Mouse (Mus musculus) splenic B cell, adult 2 months (primary cell): ENCODE measurements around the gene Atp5f1.
A peak's percentile ranks its signal among the peaks of the same experiment; 100 is the strongest.
"Not testable (repeated sequence)": the region's sequence is repeated elsewhere in the genome, so short reads cannot be mapped to it uniquely, and the experiment has no call there.

ENCODE experiments used
- DNase-seq: peaks from one replicate; pipeline ENCODE4 v3.0.0-alpha.2; 2011; ENCODE audit warnings: low read depth, low spot score
- H3K27me3 ChIP-seq: 2 replicates; pipeline ENCODE4 v1.6.1; 2012; ENCODE audit warnings: mild to moderate bottlenecking, low read length, moderate library complexity, mixed read lengths; ENCODE audit not compliant: control insufficient read depth, poor library complexity, insufficient read depth, severe bottlenecking
- H3K36me3 ChIP-seq: 2 replicates; pipeline ENCODE4 v1.6.1; 2012; ENCODE audit warnings: mild to moderate bottlenecking, low read length, moderate library complexity, mixed read lengths; ENCODE audit not compliant: control insufficient read depth, poor library complexity, insufficient read depth, severe bottlenecking

The Atp5f1 gene

GRCm38 (mm10) chr3:105957235-105957634 lies 2.7 kb downstream of the Atp5f1 start:
- DNase-seq = peak; percentile 23
- H3K27me3 ChIP-seq = no peaks in the 10 kb centered on the region
- peaks cover 5% of the 10 kb centered on the region; the same call in 1 of the 2 replicates for H3K36me3 ChIP-seq

GRCm38 (mm10) chr3:105951348-105951747 lies 8.6 kb downstream of the Atp5f1 start:
- no peak for DNase-seq
- Histone ChIP-seq H3K27me3 (no peaks in the 10 kb centered on the region), H3K36me3 (peaks cover 16% of the 10 kb centered on the region; the same call in 1 of the 2 replicates)

- DNase-seq = no peak
- no peaks in the 10 kb centered on the region; the same call in 1 of the 2 replicates for H3K27me3 ChIP-seq
- no peaks in the 10 kb centered on the region; the same call in 1 of the 2 replicates for H3K36me3 ChIP-seq
Measured at GRCm38 (mm10) chr3:105936111-105936510, 23.8 kb downstream of the Atp5f1 start.

GRCm38 (mm10) chr3:105935033-105935432 lies 24.9 kb downstream of the Atp5f1 start:
- H3K36me3 ChIP-seq = no peaks in the 10 kb centered on the region
- DNase-seq = no peak
- no peaks in the 10 kb centered on the region; the same call in 1 of the 2 replicates for H3K27me3 ChIP-seq

- Histone ChIP-seq H3K36me3 (no peaks in the 10 kb centered on the region), H3K27me3 (no peaks in the 10 kb centered on the region; the same call in 1 of the 2 replicates)
- no peak for DNase-seq
Measured at GRCm38 (mm10) chr3:105933926-105934325, 26.0 kb downstream of the Atp5f1 start.

DNA sequence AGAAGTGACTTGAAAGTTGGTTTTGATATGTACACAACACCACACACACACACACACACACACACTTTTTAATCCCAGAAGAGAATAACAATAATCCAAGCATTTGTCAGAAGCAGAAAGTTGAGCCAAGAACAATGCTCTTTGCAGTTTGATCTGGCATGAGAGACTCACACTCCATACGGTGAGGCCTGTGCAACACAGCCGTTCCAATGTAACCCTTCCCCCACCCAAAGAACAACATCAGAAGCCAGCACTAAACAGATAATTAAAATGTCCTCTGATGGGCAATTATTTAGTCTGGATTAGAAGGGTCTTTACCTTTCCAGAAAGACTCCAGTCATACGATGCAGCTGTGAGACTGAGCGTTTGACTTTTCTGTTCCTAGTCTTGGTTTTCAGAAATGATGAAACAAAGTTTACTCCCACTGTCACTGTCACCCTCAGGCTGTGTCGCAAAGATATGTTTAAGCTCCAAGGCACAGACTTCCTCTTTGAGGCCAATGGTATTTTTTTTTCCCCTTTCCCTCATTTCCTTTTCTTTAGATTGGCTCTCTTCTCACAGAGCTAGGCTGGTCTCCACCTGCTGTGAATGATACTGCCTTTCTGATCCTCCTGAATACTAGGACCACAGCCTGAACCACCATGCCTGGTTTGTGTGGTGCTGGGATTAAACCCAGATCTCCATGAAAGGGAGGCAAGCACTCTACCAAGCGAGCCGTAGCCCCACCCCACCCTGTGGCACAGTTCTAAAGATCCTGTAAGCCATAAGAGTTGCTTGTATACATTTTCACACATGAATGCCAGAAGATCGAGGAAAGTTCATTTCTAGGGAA lies 27.4 kb downstream of the Atp5f1 start, which contains the start of gene I830077J02Rik:
Gene I830077J02Rik, minus strand, starts transcription at position 425 of the 832 bp plus-strand sequence.
- no peaks in the 10 kb centered on the region for H3K36me3 ChIP-seq
- no peaks in the 10 kb centered on the region; the same call in 1 of the 2 replicates for H3K27me3 ChIP-seq
- peak; percentile 43 for DNase-seq

DNA sequence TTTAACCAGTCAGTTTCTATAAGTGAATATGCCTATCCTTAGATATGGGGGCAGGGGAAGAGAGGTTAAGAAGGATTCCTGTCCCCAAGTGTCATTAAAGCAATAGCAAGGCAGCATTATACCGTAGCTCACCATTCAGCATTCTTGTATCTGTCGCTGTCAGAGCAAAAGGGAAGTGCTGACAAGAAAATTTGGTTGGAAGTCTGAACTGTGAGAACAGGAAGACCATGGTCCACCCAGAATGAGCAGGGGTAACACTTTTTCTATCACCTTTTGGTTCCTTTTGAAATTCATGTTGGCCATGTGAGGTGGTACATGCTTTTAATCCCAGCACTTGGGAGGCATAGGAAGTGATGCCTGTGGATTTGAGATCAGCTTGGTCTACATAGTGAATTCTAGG lies 28.8 kb downstream of the Atp5f1 start:
- H3K27me3 ChIP-seq = no peaks in the 10 kb centered on the region; the same call in 1 of the 2 replicates
- DNase-seq = peak; percentile 23
- H3K36me3 ChIP-seq = no peaks in the 10 kb centered on the region

- H3K36me3 ChIP-seq = no peaks in the 10 kb centered on the region
- peak; percentile 20 for DNase-seq
- no peaks in the 10 kb centered on the region; the same call in 1 of the 2 replicates for H3K27me3 ChIP-seq
Measured at GRCm38 (mm10) chr3:105929821-105930220, 30.1 kb downstream of the Atp5f1 start.

GRCm38 (mm10) chr3:105928781-105929180 lies 31.1 kb downstream of the Atp5f1 start:
- Histone ChIP-seq H3K36me3 (no peaks in the 10 kb centered on the region), H3K27me3 (no peaks in the 10 kb centered on the region; the same call in 1 of the 2 replicates)
- DNase-seq = no peak

DNA sequence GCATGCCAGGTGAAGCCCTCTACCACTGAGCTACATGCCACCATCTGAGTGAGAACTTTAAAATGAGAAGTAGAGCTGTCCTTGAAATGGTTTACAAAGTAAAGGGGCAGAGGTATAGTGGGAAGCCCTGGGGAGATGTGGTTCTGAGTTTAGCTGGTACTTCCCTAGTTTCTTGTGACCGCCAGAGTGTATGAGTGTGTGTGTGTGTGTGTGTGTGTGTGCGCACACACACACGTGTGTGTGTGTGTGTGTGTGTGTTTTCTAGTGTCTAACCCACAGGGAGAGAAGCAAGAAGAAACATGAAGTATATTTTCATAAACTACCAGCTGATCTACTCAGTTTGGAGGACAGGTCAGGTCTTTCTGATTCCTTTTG lies 31.7 kb downstream of the Atp5f1 start:
- Histone ChIP-seq H3K27me3 (no peaks in the 10 kb centered on the region; the same call in 1 of the 2 replicates), H3K36me3 (no peaks in the 10 kb centered on the region)
- peak; percentile 56 for DNase-seq

DNA sequence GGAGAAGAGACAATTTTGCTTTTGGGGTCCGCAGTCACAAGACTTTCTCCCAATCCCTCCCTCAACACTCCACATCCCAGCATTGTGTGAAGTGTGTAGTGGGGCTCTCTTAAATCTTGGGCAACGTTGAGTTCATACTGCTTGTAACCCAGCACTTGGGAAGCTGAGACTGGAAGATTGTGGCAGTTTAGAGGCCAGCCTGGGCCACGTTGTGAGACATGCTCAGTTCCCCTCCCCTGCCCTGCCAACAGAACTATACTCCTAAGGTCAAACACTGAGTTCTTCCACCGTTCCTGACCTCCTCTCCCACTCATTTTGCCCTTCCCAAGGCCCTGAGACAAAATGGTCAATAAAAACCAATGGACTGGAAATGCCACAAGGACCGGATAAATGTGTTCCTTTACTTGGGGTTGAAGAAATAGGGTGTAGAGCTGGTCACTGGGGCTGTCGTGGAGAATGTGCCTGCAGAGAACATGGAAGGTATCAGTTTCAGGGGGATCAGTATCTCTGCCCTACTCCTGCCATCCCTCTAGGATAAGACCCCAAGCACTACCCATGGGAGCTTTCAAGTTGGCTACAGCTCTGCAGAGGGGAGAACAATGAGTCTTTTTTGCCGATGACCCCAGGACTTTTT lies 32.2 kb downstream of the Atp5f1 start:
- DNase-seq = no peak
- Histone ChIP-seq H3K27me3 (no peaks in the 10 kb centered on the region; the same call in 1 of the 2 replicates), H3K36me3 (no peaks in the 10 kb centered on the region)

DNA sequence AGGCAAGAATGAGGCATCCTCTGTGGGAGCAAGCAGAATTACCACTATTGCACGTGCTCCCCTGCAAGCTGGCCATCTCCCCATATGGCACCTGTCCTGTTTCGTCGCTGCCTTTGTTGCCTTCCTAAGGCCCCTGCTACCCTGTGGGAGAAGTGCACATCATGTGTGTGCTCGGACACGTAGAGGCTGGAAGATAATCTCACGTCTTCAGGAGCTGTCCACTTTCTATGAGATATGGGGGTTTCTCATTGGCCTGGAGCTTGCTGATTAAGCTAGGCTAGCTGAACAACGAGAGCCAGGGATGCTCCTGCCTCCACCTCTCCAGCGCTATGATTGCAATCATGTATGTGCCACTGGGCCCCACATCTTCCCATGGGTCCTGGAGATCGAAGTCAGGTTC lies 35.3 kb downstream of the Atp5f1 start:
- no peak for DNase-seq
- H3K36me3 ChIP-seq = no peaks in the 10 kb centered on the region
- no peaks in the 10 kb centered on the region for H3K27me3 ChIP-seq

- Histone ChIP-seq H3K36me3 (no peaks in the 10 kb centered on the region), H3K27me3 (no peaks in the 10 kb centered on the region)
- DNase-seq = peak; percentile 68
Measured at GRCm38 (mm10) chr3:105921959-105922358, 37.9 kb downstream of the Atp5f1 start.

DNA sequence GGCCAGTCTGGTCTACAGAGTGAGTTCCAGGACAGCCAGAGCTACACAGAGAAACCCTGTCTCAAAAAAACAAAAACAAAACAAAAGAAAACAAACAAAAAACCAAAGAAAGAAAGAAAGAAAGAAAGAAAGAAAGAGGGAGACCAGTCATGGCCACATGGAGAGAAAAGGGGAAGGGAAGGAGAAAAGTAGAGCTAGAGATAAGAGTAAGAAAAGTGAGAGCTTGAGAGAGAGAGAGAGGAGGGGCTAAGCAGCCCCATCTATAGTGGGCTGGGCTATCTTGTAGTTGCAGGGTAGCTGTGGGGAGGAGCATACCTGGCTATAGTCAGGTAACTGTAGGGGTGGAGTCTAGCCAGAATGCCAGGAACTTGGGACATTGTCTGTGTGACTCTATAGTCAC lies 39.2 kb downstream of the Atp5f1 start:
- not testable (repeated sequence) for H3K36me3 ChIP-seq, DNase-seq

DNA sequence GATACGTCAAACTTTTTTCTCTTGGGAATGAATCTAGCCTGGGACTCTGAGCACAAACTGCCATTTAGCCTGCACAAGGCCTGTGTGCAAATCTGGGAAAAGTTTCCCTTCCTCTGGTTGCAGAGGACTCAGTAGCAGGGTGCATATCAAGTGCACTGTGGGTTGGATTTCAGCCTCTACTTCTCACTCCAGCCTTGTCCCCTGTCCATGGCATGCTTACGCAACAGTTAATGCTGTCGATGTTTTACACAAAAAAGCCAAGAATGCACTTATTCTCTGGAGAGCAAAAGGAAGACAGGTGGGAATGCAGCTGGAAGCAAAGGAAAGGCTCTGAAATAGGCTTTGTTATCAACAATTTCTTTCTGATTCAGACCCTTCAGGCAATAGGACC lies 41.5 kb downstream of the Atp5f1 start:
- DNase-seq = no peak
- no peaks in the 10 kb centered on the region for H3K36me3 ChIP-seq
- no peaks in the 10 kb centered on the region for H3K27me3 ChIP-seq

More for the DNA sequence above, 39.2 kb downstream of the Atp5f1 start:
- not testable (repeated sequence) for H3K27me3 ChIP-seq
